Mouse (Mus musculus) megakaryocyte progenitor cell, adult 5-6 weeks (primary cell): ENCODE measurements at regions not wholly inside any gene's neighbourhood (a gene's known extent, or its start where the extent isn't known, plus 50 kb on each side); places are given as distances from the start of the nearest gene placed in this dataset.

Experiments used
- ATAC-seq: replicated peaks from 2 replicates; pipeline ENCODE4 v1.8.0; 2016; ENCODE audit warnings: mild to moderate bottlenecking, moderate TSS enrichment, inconsistent platforms; ENCODE audit not compliant: poor library complexity

- no peak for ATAC-seq
Observed at GRCm38 (mm10) chr6:49633470-49634095, 188.9 kb upstream of the Npy start.

- ATAC-seq = no peak
Observed at GRCm38 (mm10) chr6:49637654-49638053, 184.9 kb upstream of the Npy start.

DNA sequence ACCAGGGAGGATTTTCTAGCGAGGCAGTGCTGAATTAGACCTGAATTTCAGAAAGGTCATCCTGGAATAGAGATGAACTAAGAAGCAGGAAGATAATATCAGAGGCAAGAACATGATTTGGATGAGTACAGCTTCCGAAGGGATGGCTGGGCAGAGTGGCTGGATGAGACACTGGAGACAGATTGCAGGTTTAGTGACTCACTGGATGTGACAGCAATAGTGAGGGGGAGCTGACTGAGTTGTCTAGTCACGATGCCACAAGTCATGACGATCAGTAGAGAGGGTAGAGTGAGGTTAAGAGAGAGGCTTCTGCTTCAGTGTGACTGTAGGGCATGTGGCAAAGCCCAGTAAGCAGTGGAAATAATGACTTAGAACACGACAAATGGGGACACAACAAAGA, 181.3 kb upstream of the Npy start:
- ATAC-seq = no peak

DNA sequence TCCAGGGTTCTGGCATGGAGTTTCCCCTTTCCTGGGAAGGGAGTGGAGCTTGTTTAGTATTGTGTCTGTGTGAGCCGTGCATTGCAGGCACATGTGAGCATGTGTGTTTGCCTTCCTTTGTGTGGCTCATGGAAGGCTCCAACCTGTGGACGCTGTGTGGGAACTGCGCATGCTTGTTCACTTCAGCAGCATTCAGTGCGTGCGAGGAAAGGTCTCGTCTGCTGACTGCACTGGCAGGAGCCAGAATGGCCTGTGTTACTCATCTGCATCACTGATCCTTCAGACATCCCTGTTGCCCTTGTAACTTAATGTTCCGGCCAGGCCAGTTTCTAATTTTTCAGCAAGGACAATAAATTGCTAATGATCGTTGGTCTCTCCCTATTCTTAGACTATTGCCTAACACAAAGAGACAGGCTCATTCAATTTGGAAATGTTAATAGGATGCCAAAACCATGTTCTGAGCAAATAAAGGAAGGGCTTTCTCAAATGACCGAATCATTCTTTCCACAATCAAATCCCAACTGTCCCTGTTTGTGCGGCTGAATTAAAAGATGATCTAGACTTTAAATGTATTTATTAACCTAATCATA, 167.9 kb upstream of the Npy start:
- ATAC-seq = no peak

DNA sequence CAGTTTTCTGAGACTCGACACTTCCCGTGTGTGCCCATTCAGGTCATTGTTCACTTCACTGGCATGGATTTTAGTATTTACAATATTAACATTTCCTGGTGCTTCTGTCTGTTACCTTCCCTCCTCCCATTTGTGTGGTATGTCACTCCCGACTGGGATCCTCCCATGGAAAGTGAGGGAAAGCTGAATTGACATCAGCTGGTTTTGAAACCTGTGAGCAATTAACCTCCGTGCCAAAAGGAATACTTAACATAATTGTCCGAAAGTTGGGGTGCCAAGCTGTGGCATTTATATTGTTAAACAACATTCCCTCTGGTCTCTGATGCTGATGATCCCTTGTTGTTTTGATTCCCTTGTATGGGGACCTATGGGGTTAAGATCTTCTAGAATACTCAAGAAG, 167.3 kb upstream of the Npy start:
- ATAC-seq = no peak

DNA sequence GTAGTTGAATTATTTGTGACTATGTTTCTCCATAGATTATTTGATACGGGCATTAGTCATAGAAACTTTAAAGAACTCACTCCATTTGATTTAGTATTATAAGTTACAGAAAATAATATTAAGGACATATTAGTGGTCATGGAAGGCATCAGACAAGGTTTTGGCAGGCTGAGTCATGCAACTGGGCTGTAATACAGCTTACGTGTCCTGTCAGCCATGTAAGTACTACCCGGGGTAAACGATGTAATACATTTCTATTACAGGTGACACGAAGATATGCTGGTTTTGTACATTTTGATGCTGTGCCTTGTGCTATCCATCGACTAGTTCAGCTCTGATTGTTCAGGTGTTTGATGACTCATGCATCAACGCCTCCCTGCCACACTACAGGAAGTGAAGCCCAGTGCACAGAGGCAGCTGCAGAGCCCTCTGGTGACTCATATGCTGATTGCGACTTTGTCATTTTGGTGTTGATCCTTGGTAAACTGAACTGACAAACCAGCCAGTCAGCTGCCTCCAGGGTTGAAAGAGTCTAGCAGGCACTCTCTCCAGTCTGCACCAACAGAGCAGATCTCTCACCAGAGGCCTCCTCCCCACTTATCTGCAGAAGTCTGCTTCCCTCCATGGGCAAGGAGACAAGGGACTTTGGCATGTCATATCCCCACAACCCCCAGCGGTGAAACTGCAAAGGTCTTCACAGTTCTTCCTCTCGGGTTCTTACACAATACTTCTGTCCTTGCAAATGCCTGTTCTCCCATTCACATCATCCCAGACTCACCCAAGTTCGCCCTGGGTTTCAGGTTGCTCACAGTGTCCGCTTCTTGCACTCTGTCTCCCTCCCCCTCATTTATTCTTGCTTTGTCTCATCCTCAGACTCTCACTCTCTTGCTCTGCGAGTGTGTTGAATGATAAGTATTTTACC, 165.9 kb upstream of the Npy start:
- ATAC-seq = peak; percentile 73

DNA sequence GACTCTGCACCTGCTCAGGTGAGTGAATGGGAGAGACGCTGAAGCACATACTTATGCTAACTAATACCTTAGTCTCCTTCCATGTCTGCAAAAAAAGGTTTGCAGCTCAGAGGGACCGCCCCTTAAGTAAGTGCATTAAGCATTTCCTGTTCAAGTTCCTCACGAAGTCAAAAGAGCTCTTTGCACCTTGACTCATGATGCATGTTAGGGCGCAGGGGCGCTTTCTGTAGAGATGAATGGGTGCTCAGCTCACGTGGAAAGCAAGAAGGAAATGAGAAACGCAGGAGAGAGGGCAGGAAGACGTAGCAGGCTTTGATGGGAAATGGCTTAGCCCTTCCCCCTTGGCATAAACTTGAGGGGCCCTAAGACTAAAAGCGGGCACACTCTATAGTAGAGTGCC, 164.5 kb upstream of the Npy start:
- ATAC-seq = no peak

- ATAC-seq = no peak
Observed at GRCm38 (mm10) chr6:49670991-49671390, 151.5 kb upstream of the Npy start.

GRCm38 (mm10) chr6:49671912-49672311, 150.6 kb upstream of the Npy start:
- ATAC-seq = no peak

GRCm38 (mm10) chr6:49686776-49687175, 135.7 kb upstream of the Npy start:
- ATAC-seq = no peak

DNA sequence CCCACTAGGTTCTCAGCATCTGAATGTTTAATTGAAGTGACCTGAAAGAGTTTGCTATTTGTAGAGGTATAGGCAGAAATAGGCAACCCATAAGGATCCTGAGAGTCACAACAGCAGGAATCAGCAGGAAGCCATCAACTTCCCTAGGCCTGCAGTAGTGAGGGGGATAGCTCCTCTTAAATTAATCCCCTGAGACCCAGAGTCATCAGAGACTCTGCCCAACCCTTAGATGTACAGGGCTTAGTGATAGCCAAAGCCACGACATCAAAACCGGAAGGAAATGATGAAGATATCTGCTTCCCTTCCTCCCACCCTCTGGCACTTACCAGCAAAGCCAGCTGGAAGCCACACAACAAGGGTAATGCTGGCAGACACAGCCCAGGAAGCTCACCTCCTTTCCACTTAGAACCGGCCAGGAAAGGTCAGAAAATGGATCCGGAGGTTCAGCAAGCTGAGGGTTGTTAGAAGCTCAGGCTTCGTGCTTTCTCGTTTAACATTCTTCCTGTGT, 130.4 kb upstream of the Npy start:
- ATAC-seq = no peak

DNA sequence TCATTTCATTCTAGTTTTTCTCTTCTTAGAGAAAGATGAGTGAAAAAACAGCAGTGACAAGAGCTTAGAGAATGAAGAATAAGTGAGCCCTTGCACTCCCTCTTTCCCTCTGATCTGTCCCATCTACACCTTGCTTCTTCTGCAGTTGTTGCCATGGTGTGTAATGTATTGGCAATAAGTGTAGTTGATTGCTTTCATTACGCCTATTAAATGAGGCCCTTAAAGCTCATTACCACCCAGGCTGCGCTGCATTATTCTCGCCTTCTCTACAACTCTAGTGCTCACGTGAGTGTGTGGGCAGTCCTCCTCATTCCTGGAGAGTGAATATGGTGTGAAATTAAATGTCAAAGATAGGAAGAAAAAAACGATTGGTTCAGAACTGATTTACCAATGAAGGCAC, 127.7 kb upstream of the Npy start:
- ATAC-seq = no peak

- no peak for ATAC-seq
Observed at GRCm38 (mm10) chr6:49696990-49697389, 125.5 kb upstream of the Npy start.

GRCm38 (mm10) chr6:49701453-49701852, 121.1 kb upstream of the Npy start:
- ATAC-seq = no peak

DNA sequence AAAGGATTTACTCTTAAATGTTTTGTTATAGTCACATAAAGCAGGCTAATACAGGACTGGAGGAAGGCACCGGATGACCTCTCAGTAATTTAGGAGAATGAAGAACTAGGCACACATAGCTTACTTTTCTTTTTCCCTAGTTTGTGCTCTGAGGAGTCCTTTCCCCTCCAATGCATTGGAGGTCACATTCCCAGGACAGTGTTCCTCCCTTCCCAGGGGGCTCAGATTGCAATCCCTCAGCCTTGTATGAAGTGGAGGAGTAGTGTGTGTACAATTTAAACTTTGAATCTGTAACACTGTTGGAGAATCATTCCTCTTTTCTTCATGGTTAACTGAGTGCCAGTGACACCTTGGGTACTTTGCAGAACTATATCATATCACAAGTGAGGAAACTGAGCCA, 109.5 kb upstream of the Npy start:
- no peak for ATAC-seq

DNA sequence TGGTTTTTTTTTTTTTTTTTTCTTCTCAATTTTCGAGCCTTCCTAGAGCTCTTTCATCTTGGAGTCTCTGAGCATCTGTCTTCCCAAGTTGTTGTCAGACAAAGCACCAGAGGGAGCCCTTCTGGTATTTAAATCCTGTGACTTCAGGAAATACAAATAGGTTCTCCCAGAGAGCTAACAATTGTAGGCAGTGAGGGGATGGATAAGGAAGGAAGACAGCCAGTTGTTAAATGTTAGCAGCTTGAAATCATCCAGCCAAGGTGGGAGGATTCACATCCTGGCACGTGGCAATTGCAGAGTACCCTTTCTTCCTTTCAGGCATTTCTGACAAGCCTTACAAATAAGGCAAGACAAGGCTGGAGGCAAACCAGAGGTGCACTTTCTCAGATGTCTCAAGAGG, 106.0 kb upstream of the Npy start:
- no peak for ATAC-seq

DNA sequence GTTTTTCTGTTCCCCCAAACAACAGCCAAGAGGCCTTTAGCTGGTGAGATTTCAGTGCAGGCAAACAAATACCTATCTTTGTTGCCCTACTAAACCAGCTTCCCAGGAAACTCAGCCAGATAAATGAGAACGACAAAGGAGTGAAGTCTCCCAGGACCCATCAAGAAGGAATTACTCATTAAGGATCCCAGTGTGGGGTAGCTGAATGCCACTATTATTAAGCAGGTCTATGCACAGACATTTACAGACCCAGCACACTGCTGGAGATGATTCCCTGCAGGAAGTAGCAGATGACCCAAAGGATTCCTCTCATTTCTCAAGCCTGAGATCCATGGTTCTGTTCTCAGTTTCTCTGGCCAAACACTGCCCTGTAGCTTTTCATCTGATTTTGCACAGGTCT, 105.6 kb upstream of the Npy start:
- no peak for ATAC-seq

DNA sequence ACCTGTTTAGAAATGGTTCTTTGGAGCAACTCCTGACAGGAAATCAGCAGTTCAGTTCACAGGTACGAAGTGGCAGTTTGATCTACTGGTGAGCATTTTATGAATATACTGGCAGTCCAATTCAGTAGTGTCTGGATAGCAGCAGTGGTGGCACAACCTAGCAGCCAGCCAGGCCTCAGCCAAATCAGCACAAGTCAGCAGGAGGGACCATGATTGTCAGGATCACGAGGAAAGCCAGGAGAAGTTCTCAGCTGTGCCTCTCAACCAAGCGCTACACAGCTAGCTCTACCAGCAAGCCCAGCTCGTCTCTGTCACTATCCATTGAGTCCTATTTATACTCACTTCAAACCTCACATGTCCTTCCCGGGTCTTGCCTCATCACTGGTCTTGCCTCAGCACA, 89.3 kb upstream of the Npy start:
- no peak for ATAC-seq

DNA sequence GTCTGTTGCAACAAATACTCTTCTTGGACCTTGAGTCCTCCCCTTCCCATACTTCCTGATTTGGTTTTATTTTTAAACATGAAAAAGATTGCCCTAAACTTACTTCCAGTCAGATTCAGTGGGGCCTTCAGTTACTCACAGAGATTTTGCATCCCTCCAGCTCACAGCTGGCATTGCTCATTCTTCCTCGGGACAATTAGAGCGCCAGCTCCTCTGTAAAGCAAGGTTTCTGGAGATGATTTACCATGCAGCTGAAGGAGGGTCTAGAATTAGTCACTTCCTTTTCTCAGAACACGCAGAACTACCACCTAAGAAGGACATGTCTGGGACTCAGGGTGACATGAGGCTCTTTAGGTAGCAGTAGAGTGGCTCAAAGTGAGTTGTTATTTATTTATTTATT, 79.4 kb upstream of the Npy start:
- ATAC-seq = no peak

- ATAC-seq = no peak
Observed at GRCm38 (mm10) chr6:49745301-49745700, 77.2 kb upstream of the Npy start.

- ATAC-seq = no peak
Observed at GRCm38 (mm10) chr6:49750544-49750943, 72.0 kb upstream of the Npy start.

GRCm38 (mm10) chr6:49759614-49760013, 62.9 kb upstream of the Npy start:
- peak; percentile 50 for ATAC-seq
